Mouse (Mus musculus): ENCODE measurements around the gene Pgpep1. TPM values are rescaled to one million over a fixed set of nuclear protein-coding genes. Genes with fewer than 3 reads are reported as not detected.

Pgpep1 gene
- polyA plus RNA-seq, 1 experiment = 129 TPM

DNA sequence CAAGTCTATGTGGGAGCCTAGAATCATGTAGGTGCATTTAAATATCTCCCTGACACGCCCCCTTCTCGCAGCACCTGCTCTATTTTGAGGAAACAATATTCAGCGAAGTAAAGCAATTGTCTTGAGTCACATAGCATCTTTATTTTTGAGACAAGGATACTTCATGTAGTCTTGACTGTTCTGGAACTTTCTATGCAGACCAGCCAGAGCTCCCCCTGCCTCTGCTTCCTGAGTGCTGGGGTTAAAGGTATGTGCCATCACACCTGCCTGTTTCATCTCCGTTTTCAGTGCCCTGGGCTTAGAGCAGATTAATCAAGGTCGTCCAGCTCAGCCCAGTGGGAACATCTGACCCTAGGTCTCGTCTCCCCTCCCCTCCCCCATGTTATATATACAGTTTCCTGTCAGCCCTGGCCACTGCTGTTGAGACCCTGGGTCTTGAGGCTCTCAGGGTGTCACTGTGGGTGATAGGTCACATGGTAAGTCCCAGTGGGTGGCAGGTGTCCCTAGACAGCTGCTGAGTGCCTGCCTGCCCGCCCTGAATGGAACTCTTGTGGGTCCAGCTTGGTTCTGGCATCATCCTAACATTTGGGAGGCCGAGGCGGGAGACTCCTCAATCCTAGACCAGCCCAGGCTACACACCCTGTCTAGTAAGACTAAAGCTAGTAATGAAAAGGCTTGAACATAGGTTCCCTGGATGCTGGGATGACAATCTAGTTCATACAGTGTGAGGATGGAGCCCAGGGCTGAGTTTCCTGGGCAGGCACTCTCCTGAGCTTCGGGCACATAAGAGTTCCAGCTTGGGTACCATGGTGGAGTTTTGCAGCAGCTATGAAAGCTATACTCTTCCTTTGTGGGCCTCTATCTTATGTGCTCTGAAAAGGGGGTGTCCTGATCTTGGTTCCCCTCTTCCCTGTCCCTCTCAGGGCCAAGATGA, 41.1 kb upstream of the Pgpep1 start:
- Histone ChIP-seq H3K36me3 (ENCODE audit: control insufficient read depth, insufficient read depth, low read length) (peaks cover 9% of the 10 kb centered on the region), H3K27me3 (ENCODE audit: control insufficient read depth, insufficient read depth, low read length) (no peaks in the 10 kb centered on the region), H3K4me1 (ENCODE audit: control insufficient read depth, insufficient read depth, insufficient read length, low read length) (peaks cover 25% of the 10 kb centered on the region), H3K27ac (ENCODE audit: insufficient read depth, low read depth, low read length) (peak overlapping the region; percentile 42), H3K4me3 (ENCODE audit: low read depth, low read length) (peak overlapping the region; percentile 80)
- WGBS = 43% methylated on average over 10 of the region's 10 CpGs
- TF ChIP-seq POLR2A (IDR thresholded peaks at IDR 0.05; ENCODE audit: low read depth, low read length) (0 out of 2 replicates have a peak, but pooled peaks have one; percentile 11), CTCF (IDR thresholded peaks at IDR 0.05; ENCODE audit: extremely low read depth, insufficient read length, insufficient replicate concordance, low read depth, low read length) (no peak)

DNA sequence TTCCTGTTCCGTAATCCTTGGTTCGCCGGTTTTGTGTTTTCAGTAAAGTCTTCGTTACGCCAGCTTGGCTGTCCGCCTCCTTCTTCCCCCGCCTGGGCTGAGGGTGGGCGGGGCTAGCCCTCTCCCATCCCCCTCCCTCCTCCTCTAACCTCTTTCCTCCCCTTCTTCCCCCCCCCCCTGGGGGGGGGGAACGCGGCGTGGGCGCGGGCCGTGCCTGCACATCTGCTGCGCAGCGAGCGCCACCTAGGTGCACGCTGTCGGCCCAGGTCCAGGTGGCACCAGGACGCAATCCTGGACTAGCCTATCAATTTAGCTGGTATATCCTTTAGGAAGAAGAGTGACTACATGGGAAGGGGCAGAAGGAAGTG, 40.4 kb upstream of the Pgpep1 start:
- WGBS = 0% methylated on average over 20 of the region's 20 CpGs
- TF ChIP-seq POLR2A (IDR thresholded peaks at IDR 0.05; ENCODE audit: low read depth, low read length) = peak; percentile 45; the same call in 1 of the 2 replicates
- peak; percentile 82 for TF ChIP-seq CTCF (IDR thresholded peaks at IDR 0.05; ENCODE audit: extremely low read depth, insufficient read length, insufficient replicate concordance, low read depth, low read length)
- Histone ChIP-seq H3K4me1 (ENCODE audit: control insufficient read depth, insufficient read depth, insufficient read length, low read length) (peaks cover 32% of the 10 kb centered on the region), H3K27me3 (ENCODE audit: control insufficient read depth, insufficient read depth, low read length) (no peaks in the 10 kb centered on the region), H3K36me3 (ENCODE audit: control insufficient read depth, insufficient read depth, low read length) (peaks cover 9% of the 10 kb centered on the region), H3K4me3 (ENCODE audit: low read depth, low read length) (peak overlapping the region; percentile 80), H3K27ac (ENCODE audit: insufficient read depth, low read depth, low read length) (peak overlapping the region; percentile 42)

DNA sequence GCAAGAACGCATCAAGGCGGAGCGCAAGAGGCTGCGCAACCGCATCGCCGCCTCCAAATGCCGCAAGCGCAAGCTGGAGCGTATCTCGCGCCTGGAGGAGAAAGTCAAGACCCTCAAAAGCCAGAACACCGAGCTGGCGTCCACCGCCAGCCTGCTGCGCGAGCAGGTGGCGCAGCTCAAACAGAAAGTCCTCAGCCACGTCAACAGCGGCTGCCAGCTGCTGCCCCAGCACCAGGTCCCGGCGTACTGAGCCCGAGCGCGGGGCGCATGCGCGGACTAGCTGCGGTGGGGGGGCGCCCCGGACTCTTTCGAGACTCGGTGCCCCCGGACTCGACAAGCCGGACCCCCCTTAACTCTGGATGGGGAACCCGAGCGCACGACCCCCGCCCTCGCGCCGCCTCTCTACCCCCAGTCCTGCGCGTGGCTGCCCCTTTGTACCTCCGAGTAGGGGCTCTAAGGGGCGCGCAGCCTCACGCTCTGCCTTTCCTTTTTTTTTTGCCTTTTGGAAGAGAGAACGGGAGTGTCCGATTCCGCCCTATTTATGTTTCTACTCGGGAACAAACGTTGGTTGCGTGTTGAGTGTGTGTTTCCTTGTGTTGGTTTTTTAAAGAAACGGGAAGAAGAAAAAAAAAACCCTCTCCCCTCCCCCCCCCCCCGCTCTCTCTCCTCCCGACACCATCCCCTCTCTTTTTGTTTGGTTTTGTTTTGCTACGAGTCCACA, 39.8 kb upstream of the Pgpep1 start:
- H3K27ac ChIP-seq (ENCODE audit: insufficient read depth, low read depth, low read length) = peak overlapping the region; percentile 98
- no peaks in the 10 kb centered on the region for H3K27me3 ChIP-seq (ENCODE audit: control insufficient read depth, insufficient read depth, low read length)
- peaks cover 38% of the 10 kb centered on the region for H3K4me1 ChIP-seq (ENCODE audit: control insufficient read depth, insufficient read depth, insufficient read length, low read length)
- no peak for TF ChIP-seq CTCF (IDR thresholded peaks at IDR 0.05; ENCODE audit: extremely low read depth, insufficient read length, insufficient replicate concordance, low read depth, low read length)
- TF ChIP-seq POLR2A (IDR thresholded peaks at IDR 0.05; ENCODE audit: low read depth, low read length) = peak; percentile 40; the same call in 1 of the 2 replicates
- H3K4me3 ChIP-seq (ENCODE audit: low read depth, low read length) = peak overlapping the region; percentile 80
- H3K36me3 ChIP-seq (ENCODE audit: control insufficient read depth, insufficient read depth, low read length) = peaks cover 9% of the 10 kb centered on the region
- WGBS = under 1% methylated on average over 59 of the region's 59 CpGs

DNA sequence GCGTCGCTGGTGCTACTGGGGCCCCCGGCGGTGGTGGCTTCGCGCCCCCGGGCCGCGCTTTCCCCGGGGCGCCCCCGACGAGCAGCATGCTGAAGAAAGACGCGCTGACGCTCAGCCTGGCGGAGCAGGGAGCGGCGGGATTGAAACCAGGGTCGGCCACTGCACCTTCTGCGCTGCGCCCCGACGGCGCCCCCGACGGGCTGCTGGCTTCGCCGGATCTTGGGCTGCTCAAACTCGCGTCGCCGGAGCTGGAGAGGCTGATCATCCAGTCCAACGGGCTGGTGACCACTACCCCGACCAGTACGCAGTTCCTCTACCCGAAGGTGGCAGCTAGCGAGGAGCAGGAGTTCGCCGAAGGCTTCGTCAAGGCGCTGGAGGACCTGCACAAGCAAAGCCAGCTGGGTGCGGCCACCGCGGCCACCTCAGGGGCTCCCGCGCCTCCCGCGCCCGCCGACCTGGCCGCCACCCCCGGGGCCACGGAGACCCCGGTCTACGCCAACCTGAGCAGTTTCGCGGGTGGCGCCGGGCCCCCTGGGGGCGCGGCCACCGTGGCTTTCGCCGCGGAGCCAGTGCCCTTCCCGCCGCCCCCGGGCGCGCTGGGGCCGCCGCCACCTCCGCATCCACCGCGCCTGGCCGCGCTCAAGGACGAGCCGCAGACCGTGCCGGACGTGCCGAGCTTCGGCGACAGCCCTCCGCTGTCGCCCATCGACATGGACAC, 39.1 kb upstream of the Pgpep1 start:
- TF ChIP-seq CTCF (IDR thresholded peaks at IDR 0.05; ENCODE audit: extremely low read depth, insufficient read length, insufficient replicate concordance, low read depth, low read length) (no peak), POLR2A (IDR thresholded peaks at IDR 0.05; ENCODE audit: low read depth, low read length) (no peak)
- Histone ChIP-seq H3K27ac (ENCODE audit: insufficient read depth, low read depth, low read length) (peak overlapping the region; percentile 98), H3K27me3 (ENCODE audit: control insufficient read depth, insufficient read depth, low read length) (no peaks in the 10 kb centered on the region), H3K4me3 (ENCODE audit: low read depth, low read length) (peak overlapping the region; percentile 80), H3K4me1 (ENCODE audit: control insufficient read depth, insufficient read depth, insufficient read length, low read length) (peaks cover 39% of the 10 kb centered on the region), H3K36me3 (ENCODE audit: control insufficient read depth, insufficient read depth, low read length) (peaks cover 9% of the 10 kb centered on the region)
- under 1% methylated on average over 89 of the region's 89 CpGs for WGBS

DNA sequence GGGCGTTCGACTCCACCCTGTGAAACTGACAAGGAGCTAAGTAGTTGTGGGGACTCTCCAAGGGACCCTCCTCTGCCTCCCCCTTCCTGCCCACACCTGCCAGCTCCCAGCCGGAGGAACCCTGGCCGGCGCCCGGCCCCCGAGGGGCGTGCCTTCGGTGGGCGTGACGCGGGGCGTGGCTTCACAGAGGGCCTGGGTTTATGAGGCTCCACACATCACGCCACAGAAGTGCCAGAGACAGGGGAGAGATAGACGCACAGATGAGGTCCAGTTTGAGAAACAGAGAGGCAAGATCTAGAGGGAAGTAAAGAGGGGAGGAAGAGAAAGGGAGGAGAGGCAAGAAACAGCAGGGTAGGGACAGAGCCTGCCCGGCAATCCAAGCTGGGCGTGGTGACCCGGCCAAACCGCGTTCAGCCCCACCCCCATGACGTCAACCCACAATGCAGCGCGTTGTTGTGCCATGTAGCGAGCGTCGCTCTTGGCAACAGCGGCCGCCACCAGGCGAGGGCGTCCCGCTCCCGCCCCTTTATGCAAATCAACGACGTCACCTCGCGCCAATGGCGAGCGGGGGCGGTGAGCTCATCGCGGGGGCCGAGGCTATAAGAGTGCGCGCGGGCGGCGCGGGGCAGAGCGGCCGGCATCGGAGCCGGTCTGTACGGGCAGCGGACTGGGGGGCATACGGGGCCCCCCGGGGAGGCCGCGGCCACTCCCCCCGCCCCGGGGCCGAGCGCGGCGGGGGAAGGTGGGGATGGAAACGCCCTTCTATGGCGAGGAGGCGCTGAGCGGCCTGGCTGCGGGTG, 38.3 kb upstream of the Pgpep1 start, which contains the start of gene Jund:
Jund (plus strand) TSS at position 640 of the 800 bp plus-strand sequence.
- TF ChIP-seq CTCF (IDR thresholded peaks at IDR 0.05; ENCODE audit: extremely low read depth, insufficient read length, insufficient replicate concordance, low read depth, low read length) (no peak), POLR2A (IDR thresholded peaks at IDR 0.05; ENCODE audit: low read depth, low read length) (peak; percentile 100)
- Histone ChIP-seq H3K4me3 (ENCODE audit: low read depth, low read length) (peak within 1 kb of the TSS; percentile 80), H3K27me3 (ENCODE audit: control insufficient read depth, insufficient read depth, low read length) (no peaks in the 10 kb centered on the region), H3K36me3 (ENCODE audit: control insufficient read depth, insufficient read depth, low read length) (peaks cover 9% of the 10 kb centered on the region), H3K4me1 (ENCODE audit: control insufficient read depth, insufficient read depth, insufficient read length, low read length) (peaks cover 43% of the 10 kb centered on the region), H3K27ac (ENCODE audit: insufficient read depth, low read depth, low read length) (peak within 1 kb of the TSS; percentile 100)
- under 1% methylated on average over 69 of the region's 69 CpGs for WGBS
